Mouse (Mus musculus): ENCODE data around the gene Mocs2.

Mocs2 gene

DNA sequence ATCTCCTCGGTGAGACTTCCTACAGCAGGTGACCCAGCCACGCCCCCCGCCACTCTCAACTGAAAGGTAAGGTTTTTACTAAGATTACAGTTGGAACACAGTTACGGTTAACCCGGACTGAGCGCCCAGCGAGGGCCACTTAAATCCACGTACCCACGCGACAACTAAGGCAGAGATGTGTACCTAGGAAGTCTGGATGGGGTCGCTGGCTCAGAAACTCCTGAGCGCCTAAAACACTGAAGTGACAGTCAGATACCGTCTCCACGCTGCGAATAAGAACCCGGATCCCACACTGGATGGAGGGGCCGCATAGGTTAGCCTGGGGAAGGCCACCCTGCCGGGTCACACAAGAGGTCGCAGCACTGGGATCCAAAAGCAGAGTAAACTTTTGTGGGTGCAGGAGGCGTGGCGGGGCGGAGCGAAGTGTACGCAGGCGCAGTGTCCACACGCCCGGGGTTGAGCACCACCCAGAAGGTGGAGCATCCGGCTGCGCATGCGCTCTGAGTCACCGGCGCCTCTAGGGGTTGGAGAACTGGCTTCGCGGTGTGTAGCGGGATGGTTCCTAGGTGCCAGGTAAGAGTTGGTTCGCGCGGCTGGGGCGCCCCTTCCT is at the start of gene Mocs2:
Gene Mocs2 (plus strand): TSS at position 486 of the 610 bp plus-strand sequence.
- under 1% methylated on average over 39 of the region's 39 CpGs for WGBS

- 96% methylated on average over 1 of the region's 1 CpGs for WGBS
These were observed 26.5 kb upstream of the Mocs2 start for GRCm38 (mm10) chr13:114791511-114791910.

GRCm38 (mm10) chr13:114793250-114794030 is 24.6 kb upstream of the Mocs2 start:
- whole genome bisulfite sequencing, result 32% methylated on average over 6 of the region's 6 CpGs

GRCm38 (mm10) chr13:114801857-114802256 is 16.2 kb upstream of the Mocs2 start:
- 77% methylated on average over 3 of the region's 3 CpGs for WGBS

- WGBS, result 86% methylated on average over 2 of the region's 2 CpGs
These were observed 15.1 kb upstream of the Mocs2 start for GRCm38 (mm10) chr13:114802971-114803370.

DNA sequence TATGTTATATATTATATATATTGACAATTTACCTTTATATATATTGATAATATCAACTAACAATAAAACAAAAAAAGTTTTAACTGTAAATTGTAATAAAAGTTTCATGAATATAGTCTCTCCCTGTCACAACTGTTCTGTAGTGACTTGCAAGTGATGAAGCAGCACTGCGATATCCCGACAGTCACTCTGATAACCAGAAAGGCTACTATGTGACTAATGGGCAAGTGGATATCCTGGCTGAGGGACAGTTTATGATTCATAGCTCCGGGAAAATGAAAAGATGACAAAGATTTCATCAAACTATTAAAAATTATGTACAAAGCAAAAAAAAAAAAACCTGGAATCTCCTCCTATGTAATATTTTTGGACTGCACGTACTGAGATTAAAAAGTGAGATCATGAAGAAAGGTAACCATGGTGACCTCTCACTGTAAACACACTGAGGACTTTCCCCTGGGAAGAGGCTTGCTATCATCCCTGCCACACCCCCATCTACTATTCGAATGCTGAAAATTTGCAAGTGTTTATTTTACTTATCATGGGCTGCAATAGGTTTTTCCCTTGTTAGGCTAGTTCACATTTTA is 8.3 kb upstream of the Mocs2 start:
- whole genome bisulfite sequencing, result 74% methylated on average over 5 of the region's 5 CpGs

DNA sequence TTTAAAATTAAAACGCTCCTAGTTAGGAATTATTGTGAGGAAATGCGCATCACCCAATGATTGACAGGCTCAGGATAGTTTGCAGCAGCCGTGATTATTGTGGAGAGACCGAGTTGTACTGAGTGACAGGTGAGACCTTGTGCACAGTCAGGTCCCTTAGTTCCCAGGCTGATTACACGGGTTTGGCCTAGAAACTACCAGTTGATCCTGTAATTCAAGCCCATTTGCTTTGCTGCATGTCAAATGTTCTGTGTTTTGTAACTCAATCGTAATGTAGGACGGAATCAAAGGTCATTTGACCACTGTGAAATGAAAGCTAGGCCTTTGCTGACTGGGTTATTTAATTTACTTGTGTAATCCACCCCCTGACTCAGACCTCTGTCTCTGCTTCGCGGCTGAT is 477 bp downstream of the Mocs2 start:
- WGBS, result 8% methylated on average over 9 of the region's 9 CpGs

- WGBS, result 97% methylated on average over 2 of the region's 2 CpGs
These were observed 4.8 kb downstream of the Mocs2 start for GRCm38 (mm10) chr13:114822871-114823270.

GRCm38 (mm10) chr13:114825377-114825855 is 7.4 kb downstream of the Mocs2 start:
- WGBS, result 88% methylated on average over 6 of the region's 6 CpGs

- WGBS, result 84% methylated on average over 4 of the region's 4 CpGs
These were observed 13.4 kb downstream of the Mocs2 start for GRCm38 (mm10) chr13:114831367-114831833.

DNA sequence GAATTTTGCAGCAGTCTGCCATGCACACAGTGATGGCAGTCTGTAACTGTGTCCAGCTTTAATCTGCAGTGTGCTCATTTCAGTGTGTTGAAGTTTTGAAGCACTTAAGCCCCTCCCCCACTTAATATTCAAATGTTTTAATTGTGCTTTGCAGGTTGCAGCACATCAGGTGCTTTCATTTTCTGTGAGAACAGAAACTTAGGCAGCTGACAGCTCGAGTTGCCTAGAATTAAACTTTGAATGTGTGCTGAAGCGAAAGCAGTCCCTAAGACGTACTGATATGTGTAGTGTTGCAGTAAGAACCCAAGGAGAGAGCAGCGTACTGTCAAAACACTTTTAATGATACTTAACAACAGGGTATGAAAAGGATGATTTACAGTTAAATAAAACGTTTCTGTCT is 14.7 kb downstream of the Mocs2 start:
- 81% methylated on average over 5 of the region's 5 CpGs for WGBS

DNA sequence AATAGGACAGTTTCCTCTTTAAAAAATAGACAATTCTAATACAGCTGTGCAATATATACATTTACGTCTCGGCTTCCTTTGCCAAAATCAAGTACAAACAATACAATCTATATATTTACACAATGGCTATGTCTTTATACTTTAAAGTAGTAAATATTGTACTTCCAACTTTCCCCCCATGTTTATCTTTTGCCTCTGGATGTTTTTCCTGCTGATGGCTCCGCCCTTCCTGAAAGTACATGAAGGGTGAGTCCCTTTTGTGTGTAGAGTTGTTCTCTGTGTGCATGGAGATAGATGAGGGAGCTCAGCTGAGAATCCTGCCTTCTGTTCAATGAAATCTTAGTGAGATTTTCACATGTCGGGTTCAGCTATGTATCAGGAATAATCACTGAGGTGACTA is 15.3 kb downstream of the Mocs2 start:
- 86% methylated on average over 4 of the region's 4 CpGs for WGBS

DNA sequence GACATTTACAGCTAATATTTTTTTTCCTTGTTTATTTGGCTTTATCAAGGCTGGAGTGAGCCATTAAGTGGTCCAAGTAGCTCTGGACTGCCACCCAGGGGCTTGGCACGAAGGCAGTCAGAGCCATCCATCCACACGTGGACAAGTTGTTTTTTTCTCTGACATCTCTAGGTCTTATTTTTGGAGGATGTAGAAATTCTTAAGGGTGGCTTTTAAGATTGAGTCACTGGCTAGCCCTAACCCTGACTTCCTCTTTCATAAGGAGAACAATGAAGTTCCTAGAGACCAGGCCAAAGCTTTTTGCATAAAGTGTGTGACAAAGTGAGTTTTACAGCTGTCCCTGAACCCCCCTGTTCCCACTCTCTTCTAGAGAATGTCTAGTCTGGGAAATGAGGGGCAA is 16.5 kb downstream of the Mocs2 start:
- WGBS, result 56% methylated on average over 2 of the region's 2 CpGs

GRCm38 (mm10) chr13:114837061-114837460 is 19.0 kb downstream of the Mocs2 start:
- WGBS, result 91% methylated on average over 7 of the region's 7 CpGs

GRCm38 (mm10) chr13:114838535-114838990 is 20.5 kb downstream of the Mocs2 start:
- WGBS, result 10% methylated on average over 5 of the region's 5 CpGs

DNA sequence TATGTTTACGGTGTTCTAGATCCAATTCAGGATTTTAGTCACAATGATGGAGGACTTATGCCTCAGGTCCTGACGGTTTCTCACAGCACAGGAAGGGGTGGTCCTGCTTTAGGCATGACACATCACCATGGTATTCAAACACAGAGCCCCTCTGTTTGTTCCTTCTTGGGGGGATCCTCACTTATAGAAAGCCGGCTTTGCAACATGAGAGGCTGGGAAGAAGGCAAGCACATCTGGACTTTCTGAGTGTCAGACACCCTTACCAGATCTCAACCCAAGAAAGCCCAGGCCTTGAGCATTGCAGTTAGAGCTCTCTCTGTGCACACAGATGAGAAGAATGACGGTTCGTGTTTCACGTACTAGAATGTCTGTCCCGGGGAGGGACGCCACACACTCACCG is 21.1 kb downstream of the Mocs2 start:
- 70% methylated on average over 9 of the region's 9 CpGs for WGBS

GRCm38 (mm10) chr13:114840545-114840944 is 22.5 kb downstream of the Mocs2 start:
- 96% methylated on average over 4 of the region's 4 CpGs for WGBS

- WGBS, result 75% methylated on average over 1 of the region's 1 CpGs
These were observed 25.3 kb downstream of the Mocs2 start for GRCm38 (mm10) chr13:114843318-114843717.

- 62% methylated on average over 6 of the region's 6 CpGs for WGBS
These were observed 27.8 kb downstream of the Mocs2 start for GRCm38 (mm10) chr13:114845804-114846203.

- WGBS, result 42% methylated on average over 3 of the region's 3 CpGs
These were observed 30.9 kb downstream of the Mocs2 start for GRCm38 (mm10) chr13:114848945-114849344.

GRCm38 (mm10) chr13:114852264-114853111 is 34.5 kb downstream of the Mocs2 start:
- 88% methylated on average over 6 of the region's 6 CpGs for WGBS

- 96% methylated on average over 2 of the region's 2 CpGs for WGBS
These were observed 35.1 kb downstream of the Mocs2 start for GRCm38 (mm10) chr13:114853152-114853551.
